Mouse (Mus musculus): ENCODE data around the gene Zp3.
A peak's percentile ranks its signal among the peaks of the same experiment; 100 is the strongest.

The Zp3 gene

GRCm38 (mm10) chr5:136007745-136008144 is 27.8 kb downstream of the Zp3 start:
- no peak for DNase-seq

- DNase-seq, result no peak
These were observed 35.0 kb downstream of the Zp3 start for GRCm38 (mm10) chr5:136014877-136015276.

- DNase-seq, result peak in 1 of 2 experiments; percentile 22
These were observed 35.7 kb downstream of the Zp3 start for GRCm38 (mm10) chr5:136015586-136015985.

- peak; percentile 61 to 63 for DNase-seq
These were observed 36.3 kb downstream of the Zp3 start for GRCm38 (mm10) chr5:136016014-136016876.

GRCm38 (mm10) chr5:136017262-136017661 is 37.4 kb downstream of the Zp3 start:
- peak; percentile 15 to 26 for DNase-seq

GRCm38 (mm10) chr5:136018726-136019125 is 38.8 kb downstream of the Zp3 start:
- no peak for DNase-seq

GRCm38 (mm10) chr5:136019907-136020306 is 40.0 kb downstream of the Zp3 start:
- no peak for DNase-seq

GRCm38 (mm10) chr5:136025712-136026111 is 45.8 kb downstream of the Zp3 start:
- DNase-seq, result peak; percentile 72 to 85

GRCm38 (mm10) chr5:136026859-136027258 is 47.0 kb downstream of the Zp3 start:
- DNase-seq, result no peak

GRCm38 (mm10) chr5:136027612-136028311 is 47.9 kb downstream of the Zp3 start:
- DNase-seq, result no peak

GRCm38 (mm10) chr5:136034868-136035267 is 55.0 kb downstream of the Zp3 start:
- DNase-seq, result no peak

- no peak for DNase-seq
These were observed 55.4 kb downstream of the Zp3 start for GRCm38 (mm10) chr5:136035285-136035684.

GRCm38 (mm10) chr5:136036667-136037066 is 56.8 kb downstream of the Zp3 start:
- DNase-seq, result no peak

All from cerebellum, postnatal 10 days (tissue).